Mouse (Mus musculus) brain, embryonic 14.5 days (tissue): Measurements from ENCODE around the gene Fgd3. TPM values are rescaled to one million over a fixed set of nuclear protein-coding genes. Genes with fewer than 3 reads are reported as not detected.
A peak's percentile ranks its signal among the peaks of the same experiment; 100 is the strongest.

Source experiments
- DNase-seq: peaks from one replicate; pipeline ENCODE4 v3.0.0-alpha.2; 2011; ENCODE audit warnings: low read depth
- CTCF ChIP-seq: fragments of 200-500 bp; IDR thresholded peaks from 2 replicates; pipeline ENCODE4 v1.5.1; 2012; ENCODE audit warnings: inconsistent platforms, mild to moderate bottlenecking, moderate library complexity, borderline replicate concordance; ENCODE audit not compliant: insufficient read depth, insufficient read length; ENCODE audit errors: extremely low read depth
- POLR2A ChIP-seq: fragments of 200-500 bp; IDR thresholded peaks from 2 replicates; pipeline ENCODE4 v1.6.1; 2012; ENCODE audit warnings: mild to moderate bottlenecking, inconsistent platforms, borderline replicate concordance; ENCODE audit not compliant: poor library complexity, insufficient read depth, insufficient read length, severe bottlenecking; ENCODE audit errors: extremely low read depth
- polyA plus RNA-seq: library from polyadenylated mRNA; depleted of rRNA; stranded (reverse); fragments of >200 nt; gene quantifications from 2 replicates; pipeline ENCODE4 v1.2.3, GENCODE M21; 2012

The Fgd3 gene
- polyA plus RNA-seq, 1 experiment = 8.6 TPM

DNA sequence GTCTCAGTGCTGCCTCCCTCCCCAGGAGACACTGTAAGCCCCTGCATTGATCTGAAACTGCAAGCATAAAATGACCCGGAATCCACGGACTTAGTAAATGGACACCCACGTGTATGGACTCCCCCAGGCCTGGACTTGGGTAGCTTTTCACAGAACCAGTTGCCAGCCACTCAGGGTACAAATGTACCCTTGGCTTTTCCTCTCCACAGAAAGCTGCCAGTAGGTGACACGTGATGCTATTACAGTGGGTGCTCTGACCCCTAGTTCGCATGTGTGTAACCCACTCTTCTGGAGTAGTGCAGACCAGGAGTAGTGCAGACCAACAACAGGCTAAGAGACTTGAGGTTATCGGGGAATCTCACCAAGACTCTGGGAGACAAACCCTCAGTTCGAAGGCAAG lies 2.2 kb downstream of the Fgd3 start:
- no peak for TF ChIP-seq POLR2A
- no peak for TF ChIP-seq CTCF
- no peak for DNase-seq

DNA sequence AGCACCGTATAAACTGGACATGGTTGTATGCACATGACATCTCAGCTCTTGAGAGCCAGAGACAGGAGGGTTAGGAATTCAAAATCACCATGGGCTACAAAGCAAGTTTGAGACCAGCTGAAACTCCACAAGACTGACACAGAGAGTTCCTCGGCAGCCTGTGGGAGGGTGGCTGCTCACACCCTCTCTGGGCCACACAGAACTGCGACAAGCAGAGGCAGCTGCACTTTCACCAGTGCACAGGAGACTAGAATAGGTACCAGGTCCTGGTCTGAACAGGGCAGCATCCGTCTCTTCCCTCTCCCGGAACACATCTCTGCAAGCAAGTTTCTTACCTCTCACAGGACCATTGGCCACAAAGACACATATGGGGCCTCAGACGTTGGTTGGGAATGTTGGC lies 2.6 kb downstream of the Fgd3 start:
- no peak for DNase-seq
- TF ChIP-seq POLR2A = no peak
- TF ChIP-seq CTCF = no peak

DNA sequence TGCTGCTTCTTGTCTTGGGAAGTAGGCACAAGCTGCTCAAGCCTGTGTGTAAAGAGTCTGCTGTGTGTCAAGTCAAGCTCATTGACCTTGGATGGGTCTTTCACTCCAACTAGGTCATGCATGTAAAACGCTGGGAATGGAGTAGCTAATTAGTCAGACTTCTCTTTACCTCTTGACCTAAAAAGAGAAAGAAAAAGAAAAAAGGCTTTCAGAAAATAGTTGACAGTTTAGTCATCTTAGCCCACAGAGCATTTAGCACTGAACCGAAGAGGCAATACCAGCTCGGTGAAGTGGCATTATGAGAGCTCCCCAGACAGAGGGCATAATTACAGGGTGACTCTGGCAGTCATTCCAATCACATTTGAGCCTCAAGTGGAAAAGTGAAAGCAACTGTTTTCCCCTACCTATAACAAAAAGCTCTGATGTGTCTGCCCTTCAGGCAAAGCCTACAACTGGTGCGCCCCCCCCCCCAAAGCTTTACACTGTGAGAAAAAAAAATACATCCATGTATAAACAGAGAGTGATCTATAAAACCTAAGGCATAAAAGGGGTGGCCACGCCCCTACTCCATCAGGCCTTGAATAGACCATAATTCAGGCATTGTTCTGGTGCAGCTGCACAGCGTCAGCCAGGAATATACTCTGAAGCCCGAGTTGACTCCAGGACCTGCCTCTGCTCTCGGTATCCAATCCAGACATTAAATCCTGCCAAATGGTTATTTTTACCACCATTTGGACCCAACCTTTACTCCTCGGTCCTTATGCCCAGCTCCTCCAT lies 3.5 kb downstream of the Fgd3 start:
- peak; percentile 88 for DNase-seq
- TF ChIP-seq CTCF (no peak), POLR2A (no peak)

DNA sequence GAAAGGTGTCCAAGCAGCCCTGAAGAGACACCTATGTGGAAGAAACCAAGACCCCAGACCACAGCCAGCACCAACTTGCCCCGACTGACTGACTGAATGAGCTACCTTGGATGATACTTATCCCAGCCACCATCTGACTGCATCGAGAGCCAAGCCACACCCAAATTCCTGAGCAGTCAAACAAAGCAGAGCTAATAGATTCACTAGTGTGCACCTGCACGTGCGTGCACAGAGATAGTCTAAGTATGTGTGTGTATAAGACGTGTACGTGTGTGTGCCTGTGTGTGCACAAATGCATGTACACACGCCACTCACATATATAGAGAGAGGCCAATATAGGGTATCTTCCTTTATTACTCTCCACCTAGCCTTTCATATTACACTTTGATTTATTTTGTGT lies 8.5 kb downstream of the Fgd3 start:
- no peak for DNase-seq
- no peak for TF ChIP-seq CTCF

DNA sequence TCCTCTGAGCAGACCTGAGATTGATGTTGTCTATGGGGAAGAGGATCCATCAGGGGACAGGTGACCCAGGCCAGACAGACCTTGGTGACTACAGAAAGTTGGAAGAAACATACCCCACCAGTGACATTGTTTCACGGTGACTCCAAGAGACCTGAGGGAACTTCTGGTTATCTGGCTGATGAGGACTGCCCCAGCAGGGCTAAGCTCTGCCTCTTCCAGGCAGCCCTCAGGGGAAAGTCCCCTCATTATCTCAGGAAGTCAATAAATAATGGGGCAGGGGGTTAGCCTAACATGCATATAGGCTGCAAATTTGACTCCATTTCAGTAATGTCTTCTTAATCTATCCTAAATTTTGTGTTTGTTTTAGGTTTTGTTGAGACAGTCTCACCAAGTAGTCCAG lies 10.6 kb downstream of the Fgd3 start:
- no peak for DNase-seq
- TF ChIP-seq POLR2A (no peak), CTCF (no peak)

DNA sequence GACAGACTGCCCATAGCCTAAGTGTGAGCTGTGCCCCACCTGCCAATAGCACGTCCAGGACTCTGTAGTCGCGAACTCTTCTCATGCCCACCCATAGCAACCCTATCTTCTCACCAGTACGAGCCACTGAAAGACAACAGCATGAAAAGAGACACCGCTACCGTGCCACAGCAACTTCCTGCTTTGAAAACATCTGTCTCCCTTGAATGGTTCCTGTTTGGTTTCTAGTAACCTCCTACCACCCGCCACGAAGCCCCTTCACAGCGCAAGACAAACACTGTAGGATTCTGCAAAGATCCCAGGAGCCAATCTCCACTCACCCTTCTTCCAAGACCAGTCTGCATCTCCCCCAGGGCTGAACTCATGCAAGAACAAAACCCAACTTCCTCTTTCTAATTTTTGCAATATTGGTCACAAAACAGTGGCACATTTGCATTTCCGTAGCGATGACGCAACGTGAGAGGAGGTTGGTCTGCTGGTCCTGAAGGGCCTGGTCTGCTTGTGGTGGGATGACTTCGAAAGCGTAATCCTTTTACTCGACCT lies 11.2 kb downstream of the Fgd3 start:
- DNase-seq = no peak
- TF ChIP-seq POLR2A (no peak), CTCF (no peak)

DNA sequence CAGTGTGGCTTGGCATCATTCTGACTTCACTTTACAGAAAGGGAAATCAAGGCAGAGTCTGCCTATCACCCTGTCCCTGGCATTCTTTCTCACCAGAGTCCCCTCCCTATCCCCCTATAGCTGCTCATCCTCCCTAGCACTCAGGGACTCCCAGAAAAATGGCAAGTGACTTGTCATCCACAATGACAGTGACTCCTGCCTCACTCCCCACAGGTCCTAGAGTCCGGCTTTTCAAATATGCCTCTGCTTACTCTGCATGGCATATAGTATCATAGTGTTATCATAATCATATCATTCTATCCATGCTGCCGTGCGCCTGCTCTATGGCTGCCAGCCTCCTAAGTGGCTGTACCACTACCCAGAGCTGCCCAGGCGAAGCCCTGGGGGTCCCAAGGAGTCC lies 11.9 kb downstream of the Fgd3 start:
- DNase-seq = no peak
- TF ChIP-seq CTCF (no peak), POLR2A (no peak)

DNA sequence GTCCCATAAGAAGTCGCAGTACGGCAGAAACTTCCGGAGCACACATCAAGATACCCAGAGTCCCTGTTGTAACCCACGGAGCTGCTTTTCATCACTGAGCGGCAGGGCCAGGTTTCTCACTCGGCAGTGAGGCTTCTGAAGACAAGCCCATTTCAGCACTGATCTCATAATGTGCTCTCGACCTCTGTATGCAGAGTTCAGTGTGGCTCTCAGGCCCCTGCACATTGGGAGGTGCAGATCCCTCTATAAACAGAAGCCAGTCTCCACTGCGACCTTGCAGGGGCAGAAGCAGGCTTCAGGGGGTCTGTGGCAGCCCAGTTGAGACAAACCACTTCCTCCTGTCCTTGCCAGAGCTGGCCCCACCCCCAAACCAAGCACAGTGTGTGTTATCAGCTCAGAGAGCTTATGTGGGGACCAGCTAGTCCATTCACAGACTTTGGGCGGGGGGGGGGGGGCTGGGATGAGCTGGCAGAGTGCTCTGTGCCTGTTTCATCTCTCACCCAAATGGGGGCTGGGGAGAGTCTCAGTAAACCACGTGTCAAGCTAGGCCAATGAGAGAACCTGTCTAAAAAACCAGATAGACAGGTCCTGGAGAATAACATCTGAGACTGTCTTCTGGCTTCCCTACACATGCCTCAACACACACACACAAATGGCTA lies 12.7 kb downstream of the Fgd3 start:
- DNase-seq = no peak

DNA sequence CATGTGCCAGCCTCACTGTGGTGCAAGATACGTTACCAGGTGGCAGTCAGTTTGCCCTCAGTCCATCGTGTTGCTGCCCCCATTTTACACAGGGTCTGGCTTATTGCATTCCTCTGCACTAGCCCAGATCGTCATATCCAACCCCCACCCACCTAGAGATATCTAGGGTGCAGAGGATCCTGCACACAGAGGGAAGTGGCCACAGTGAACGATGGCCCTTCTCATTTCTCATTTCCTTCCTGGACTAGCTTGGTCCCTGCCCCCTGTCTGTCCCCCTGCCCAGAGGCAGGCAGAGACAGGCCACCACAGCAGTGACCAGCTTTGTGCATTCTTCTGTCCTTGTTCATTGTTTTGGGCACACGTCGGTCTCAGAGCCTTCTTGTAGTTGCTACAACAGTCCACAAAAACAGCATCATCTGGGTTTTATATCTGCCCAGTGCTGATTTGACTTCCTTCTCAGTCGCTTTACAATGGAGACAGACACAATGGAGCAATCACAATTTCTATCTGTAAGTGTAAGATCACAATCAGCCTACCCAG lies 13.3 kb downstream of the Fgd3 start:
- no peak for TF ChIP-seq CTCF
- TF ChIP-seq POLR2A = no peak
- DNase-seq = no peak

More for the DNA sequence above, 12.7 kb downstream of the Fgd3 start:
- no peak for TF ChIP-seq CTCF
- no peak for TF ChIP-seq POLR2A

DNA sequence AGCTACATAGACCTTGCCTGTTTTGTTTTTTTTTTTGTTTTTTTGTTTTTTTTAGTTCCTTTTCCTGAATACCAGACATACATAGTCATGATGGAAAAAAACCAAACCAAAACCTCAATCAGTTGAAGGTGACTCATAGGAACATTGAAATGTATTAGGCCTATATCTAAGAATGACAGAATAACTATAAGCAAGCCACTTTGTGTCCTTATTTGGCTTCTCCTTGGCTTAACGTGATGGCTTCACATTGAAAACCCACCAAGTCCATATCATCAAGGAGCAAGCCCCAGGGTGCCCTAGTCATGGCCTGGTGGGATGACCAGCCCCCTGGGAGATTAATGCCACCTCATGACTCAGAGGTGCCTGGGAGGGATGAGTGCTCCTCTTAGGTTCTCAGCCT lies 19.3 kb downstream of the Fgd3 start:
- no peak for DNase-seq
- TF ChIP-seq CTCF (no peak), POLR2A (no peak)

DNA sequence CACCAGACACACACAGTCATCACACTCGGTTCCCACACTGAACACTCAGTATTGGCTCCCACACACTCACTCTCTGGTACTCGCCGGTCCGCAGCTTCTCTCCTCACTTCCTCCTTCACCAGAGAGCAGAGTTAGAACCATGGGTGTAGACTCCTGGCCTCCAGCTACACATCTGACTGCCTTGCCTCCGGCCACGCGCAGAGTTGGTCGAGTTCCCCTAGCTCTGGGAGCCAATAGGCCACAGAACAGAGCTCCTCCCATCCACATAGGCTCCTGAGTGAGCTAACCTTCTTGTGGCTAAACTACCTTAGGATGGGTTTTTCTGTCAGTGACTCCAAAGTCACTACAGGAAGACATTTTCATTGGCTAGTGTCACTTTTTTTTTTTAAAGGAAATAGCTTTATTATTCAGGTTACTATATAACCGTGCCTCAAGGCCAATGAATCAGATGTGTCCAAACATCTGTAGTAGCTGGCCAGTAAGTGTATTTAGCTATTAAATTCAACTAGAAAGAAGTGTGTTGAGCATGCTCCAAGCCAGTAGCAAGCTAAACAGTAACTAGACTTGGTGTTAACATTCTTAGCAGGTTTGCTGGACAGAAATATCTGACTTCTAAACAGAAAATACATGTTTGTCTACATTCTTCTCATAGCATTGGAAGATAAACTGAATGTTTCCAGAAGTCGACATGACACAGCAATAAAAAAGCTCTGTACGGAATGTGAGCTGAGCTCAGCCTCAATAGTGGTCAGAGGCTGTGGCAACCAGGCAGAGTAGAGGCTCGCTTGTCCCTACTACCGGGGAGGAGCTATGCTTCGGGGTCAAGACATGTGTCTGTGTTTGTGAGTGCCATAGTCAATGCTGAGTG lies 21.4 kb downstream of the Fgd3 start:
- TF ChIP-seq CTCF = no peak
- no peak for TF ChIP-seq POLR2A
- DNase-seq = no peak

DNA sequence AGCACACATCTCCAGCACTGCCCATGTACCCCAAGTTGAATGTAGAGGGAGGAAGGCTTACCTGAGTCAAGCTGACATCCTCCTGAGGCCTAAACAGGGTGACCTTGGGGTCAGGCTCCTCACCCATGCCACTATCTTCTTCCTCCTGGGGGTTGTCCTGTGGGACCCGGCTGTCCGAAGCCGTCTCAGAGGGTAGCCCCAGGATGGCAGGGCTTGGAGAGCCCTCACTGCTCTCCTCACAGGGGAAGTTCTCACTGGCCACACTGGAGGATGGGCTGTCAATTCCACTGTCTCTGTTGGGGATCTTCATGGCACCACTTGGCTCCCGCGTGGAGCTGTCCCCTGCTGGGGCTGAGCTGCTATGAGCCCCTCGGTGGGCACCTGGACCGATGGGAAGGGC lies 23.8 kb downstream of the Fgd3 start:
- TF ChIP-seq CTCF = no peak
- no peak for TF ChIP-seq POLR2A
- DNase-seq = no peak

DNA sequence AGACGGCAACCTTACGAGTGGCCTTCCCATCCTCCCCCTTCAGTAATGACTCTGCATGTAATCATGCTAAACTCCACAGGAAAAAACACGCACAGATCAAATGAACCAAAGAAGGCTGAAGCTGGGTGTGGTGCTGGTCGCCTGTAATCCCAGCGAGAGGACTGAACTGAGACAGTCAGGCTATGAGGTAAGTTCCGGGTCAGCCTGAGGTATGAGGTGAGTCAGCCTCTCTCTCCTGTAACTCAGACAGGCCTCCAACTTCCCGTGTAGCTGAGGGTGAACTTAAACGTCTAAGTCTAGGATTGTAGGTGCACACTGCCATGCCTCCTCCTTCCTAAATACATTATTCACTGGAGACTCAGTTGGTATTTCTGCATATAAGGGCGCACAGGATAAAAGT lies 26.0 kb downstream of the Fgd3 start:
- no peak for DNase-seq
- TF ChIP-seq POLR2A = no peak
- TF ChIP-seq CTCF = no peak
